Mouse (Mus musculus) cerebellum, adult 2 months (tissue): ENCODE measurements around the gene Irf2bpl. TPM values are rescaled to one million over a fixed set of nuclear protein-coding genes. Genes with fewer than 3 reads are reported as not detected.

Experiments used
- DNase-seq, 2 experiments: peaks; one replicate each; pipeline ENCODE4 v3.0.0; 2021
- H3K27ac ChIP-seq: fragments of 200-500 bp; 2 replicates; pipeline ENCODE4 v1.5.1; 2012; ENCODE audit warnings: low read length, control low read depth, inconsistent platforms; ENCODE audit not compliant: insufficient read depth
- H3K27me3 ChIP-seq: fragments of 200-500 bp; 2 replicates; pipeline ENCODE4 v1.6.1; 2012; ENCODE audit warnings: inconsistent platforms, mild to moderate bottlenecking, low read length, moderate library complexity; ENCODE audit not compliant: control insufficient read depth, insufficient read depth
- H3K4me1 ChIP-seq: fragments of 200-500 bp; 2 replicates; pipeline ENCODE4 v1.6.1; 2011; ENCODE audit warnings: low read length; ENCODE audit not compliant: control insufficient read depth, insufficient read depth
- H3K4me3 ChIP-seq: fragments of 200-500 bp; replicated peaks from 2 replicates; pipeline ENCODE3; 2011; ENCODE audit warnings: mild to moderate bottlenecking, low read depth, low read length, control low read depth; ENCODE audit not compliant: insufficient read depth
- CTCF ChIP-seq: fragments of 200-500 bp; IDR thresholded peaks from 2 replicates; pipeline ENCODE4 v1.5.1; 2011; ENCODE audit warnings: low read depth, mild to moderate bottlenecking, control low read depth, low read length, moderate library complexity, borderline replicate concordance; ENCODE audit not compliant: insufficient read depth
- POLR2A ChIP-seq: fragments of 200-500 bp; IDR thresholded peaks from 2 replicates; pipeline ENCODE4 v1.6.1; 2011; ENCODE audit warnings: low read length, control low read depth, borderline replicate concordance; ENCODE audit not compliant: insufficient read depth
- WGBS: fragments of 180-500 bp; shearing (Covaris S2); methylation state at CpG from one replicate; pipeline ENCODE4 v1.1.7; 2018; 5-methylcytosine and 5-hydroxymethylcytosine counted together
- polyA plus RNA-seq: library from polyadenylated mRNA; depleted of rRNA; stranded (reverse); fragments of >200 nt; gene quantifications from 2 replicates; pipeline ENCODE4 v1.2.3, GENCODE M21; 2012

The Irf2bpl gene
- polyA plus RNA-seq, 1 experiment, result 48.6 TPM

- 39% methylated on average over 4 of the region's 4 CpGs for WGBS
- H3K27me3 ChIP-seq, result no peaks in the 10 kb centered on the region
- no peak overlapping the region for H3K4me3 ChIP-seq
- H3K27ac ChIP-seq, result no peak overlapping the region
- H3K4me1 ChIP-seq, result peaks cover 31% of the 10 kb centered on the region
- no peak for DNase-seq
- TF ChIP-seq CTCF (no peak), POLR2A (no peak)
These were observed 11.3 kb upstream of the Irf2bpl start for GRCm38 (mm10) chr12:86895703-86896409.

- H3K27me3 ChIP-seq, result no peaks in the 10 kb centered on the region
- peak overlapping the region; percentile 95 for H3K27ac ChIP-seq
- 1% methylated on average over 12 of the region's 12 CpGs for WGBS
- TF ChIP-seq POLR2A (0 out of 2 replicates have a peak, but pooled peaks have one; percentile 15), CTCF (no peak)
- H3K4me3 ChIP-seq, result peak overlapping the region; percentile 51
- peak; percentile 65 to 72 for DNase-seq
- H3K4me1 ChIP-seq, result peaks cover 39% of the 10 kb centered on the region
These were observed 10.3 kb upstream of the Irf2bpl start for GRCm38 (mm10) chr12:86894841-86895428.

DNA sequence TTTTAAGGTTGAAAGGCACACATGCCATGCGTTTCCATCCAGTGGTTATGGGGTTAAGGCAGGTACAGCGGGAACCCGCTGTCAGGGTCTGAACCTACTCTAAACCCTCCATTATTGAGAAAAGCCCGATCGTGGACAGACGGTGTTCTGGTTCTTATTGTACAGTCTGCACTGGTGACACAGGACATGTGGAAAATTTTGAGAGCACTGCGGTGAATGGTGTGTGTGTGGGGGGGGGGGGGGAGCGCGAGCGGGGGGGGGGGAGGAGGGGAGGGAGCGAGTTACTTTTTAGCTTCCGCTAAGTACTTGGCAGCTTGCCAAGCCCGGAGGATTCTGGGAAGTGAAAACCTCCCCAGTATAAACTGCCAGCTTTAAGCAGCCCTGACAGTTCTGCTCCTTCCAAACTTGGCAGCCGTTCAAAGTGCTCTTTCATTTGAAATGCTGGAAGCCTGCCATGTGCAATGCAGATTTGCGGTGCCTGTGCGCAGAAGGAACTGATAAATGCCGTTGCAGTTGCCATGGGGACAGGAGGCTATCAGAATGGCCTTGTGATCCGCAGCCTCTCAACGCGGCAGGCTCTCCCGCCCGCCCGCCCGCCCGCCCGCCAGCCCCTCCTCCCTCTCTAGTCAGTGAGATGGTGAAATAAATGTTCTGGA, 9.7 kb upstream of the Irf2bpl start:
- Histone ChIP-seq H3K4me1 (peaks cover 42% of the 10 kb centered on the region), H3K4me3 (peak overlapping the region; percentile 58), H3K27ac (peak overlapping the region; percentile 95), H3K27me3 (no peaks in the 10 kb centered on the region)
- under 1% methylated on average over 23 of the region's 26 CpGs for WGBS
- TF ChIP-seq CTCF (no peak), POLR2A (0 out of 2 replicates have a peak, but pooled peaks have one; percentile 18)
- DNase-seq, result peak; percentile 98

DNA sequence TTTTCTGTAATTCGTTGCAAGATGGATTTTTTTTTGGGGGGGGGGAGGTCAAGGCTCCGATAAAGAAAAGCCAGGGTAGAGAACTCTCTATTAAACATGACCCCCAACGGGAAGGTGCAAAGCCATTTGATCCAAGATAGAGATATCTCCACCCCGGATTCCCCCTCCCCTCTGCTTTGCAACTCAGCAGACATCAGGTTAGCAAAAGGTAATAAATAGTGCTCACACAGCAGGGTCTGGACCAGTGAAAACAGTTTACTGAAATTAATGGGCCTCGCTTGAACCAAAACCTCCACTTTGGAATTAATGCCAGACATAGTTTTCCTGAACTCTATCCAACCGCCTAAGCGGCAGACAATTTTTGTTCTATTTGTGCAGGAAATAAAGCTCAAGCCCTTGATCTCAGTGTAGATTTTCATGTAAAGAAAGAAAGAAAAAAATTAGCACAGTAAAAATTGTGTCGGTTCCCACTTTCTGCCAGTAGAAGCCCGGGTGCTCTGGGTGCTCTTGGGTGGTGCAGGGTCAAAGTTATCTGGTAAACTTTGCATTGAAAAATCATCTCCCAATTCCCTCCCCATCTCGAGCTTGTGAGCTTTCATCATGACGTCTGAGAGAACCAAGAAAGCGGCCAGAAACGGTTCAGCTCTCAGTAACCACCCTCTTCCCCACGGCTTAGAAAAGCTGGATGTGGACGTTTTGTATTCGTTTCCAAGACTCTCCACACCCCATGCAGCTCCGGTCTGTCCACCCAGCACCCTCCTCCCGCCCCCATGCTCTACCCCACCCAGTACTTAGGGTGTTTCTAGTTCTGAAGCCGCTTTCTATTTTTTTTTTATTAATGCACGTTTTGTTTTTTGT, 9.0 kb upstream of the Irf2bpl start:
- DNase-seq, result peak; percentile 52 to 68
- Histone ChIP-seq H3K4me1 (peaks cover 47% of the 10 kb centered on the region), H3K27ac (peak overlapping the region; percentile 93), H3K4me3 (peak overlapping the region; percentile 58), H3K27me3 (no peaks in the 10 kb centered on the region)
- under 1% methylated on average over 20 of the region's 20 CpGs for WGBS
- no peak for TF ChIP-seq POLR2A
- no peak for TF ChIP-seq CTCF

DNA sequence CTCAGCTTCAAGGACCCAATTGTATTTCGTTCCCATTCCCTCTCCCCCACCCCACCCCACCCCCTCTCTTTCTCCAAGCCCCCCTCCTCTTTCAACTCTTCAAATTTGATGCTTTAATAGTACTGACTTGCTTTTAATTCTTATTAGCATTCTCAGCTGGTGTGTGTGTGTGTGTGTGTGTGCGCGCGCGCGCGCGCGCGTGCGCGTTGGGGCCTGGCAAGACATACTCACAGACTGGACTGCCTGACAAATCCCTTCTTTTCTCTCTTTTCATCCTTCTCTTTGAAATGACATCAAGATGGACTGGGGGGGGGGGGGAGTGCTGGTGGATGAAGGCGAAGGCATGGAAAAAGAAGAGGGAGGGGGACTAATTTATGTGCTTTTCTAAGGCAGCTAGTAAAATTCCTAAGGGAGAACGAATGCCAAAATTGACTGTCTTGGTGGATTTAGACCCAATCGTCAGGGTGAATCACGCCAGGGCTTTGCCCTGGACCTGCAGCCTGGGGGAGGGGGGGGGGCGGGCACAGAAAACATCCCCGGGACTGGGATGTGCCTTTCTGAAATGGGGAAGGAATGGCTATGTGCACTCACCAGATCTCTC, 8.2 kb upstream of the Irf2bpl start:
- H3K4me3 ChIP-seq, result no peak overlapping the region
- TF ChIP-seq POLR2A (no peak), CTCF (no peak)
- WGBS, result 2% methylated on average over 18 of the region's 18 CpGs
- no peaks in the 10 kb centered on the region for H3K27me3 ChIP-seq
- peak; percentile 51 to 55 for DNase-seq
- H3K27ac ChIP-seq, result peak overlapping the region; percentile 98
- peaks cover 41% of the 10 kb centered on the region for H3K4me1 ChIP-seq

DNA sequence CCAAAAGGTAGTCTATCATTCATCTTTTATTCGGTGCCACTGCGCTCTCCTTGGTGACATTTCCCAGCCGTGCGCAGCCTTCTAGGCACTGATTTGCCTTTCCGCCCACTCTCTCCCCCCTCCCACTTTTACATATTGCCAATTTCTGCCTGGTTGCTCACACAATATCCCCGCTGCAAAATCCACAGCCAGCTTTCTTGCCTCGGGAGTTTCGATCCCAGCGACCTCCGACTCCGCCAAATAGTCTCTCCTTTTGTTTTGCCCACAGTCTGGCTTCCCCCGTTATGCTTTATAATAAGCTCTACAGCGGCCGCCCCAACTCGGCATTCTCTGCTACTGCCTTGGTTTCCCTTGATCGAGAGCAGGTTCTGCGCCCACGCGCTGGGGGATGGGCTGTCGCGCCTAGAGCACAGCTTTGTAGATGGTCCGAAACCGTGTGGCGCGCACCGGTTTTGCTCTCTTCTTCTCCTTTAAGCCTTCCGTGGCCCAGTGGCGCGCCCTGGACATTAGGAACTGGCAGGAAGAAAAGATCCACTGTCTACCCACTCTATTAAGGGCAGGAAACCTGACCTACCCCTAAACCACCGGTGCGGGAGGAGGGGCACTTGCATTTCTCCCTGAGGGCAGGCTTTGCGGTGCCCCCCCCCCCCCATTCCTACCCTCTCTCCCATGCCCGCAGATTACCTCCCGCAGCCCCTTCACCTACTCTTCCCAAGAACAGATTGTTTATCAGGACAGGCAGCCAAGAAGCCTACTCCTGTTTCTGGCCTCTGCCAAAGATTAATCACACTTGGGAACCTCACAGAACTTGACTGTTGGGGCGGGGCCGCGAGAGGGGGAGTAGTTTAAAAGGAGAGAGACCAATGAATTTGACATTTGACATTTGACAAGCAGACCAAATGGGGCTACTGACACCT, 7.4 kb upstream of the Irf2bpl start:
- peak overlapping the region; percentile 68 for H3K4me3 ChIP-seq
- TF ChIP-seq CTCF (no peak), POLR2A (no peak)
- WGBS, result 1% methylated on average over 37 of the region's 37 CpGs
- H3K4me1 ChIP-seq, result peaks cover 41% of the 10 kb centered on the region
- DNase-seq, result peak; percentile 84 to 90
- H3K27me3 ChIP-seq, result no peaks in the 10 kb centered on the region
- peak overlapping the region; percentile 98 for H3K27ac ChIP-seq
